ENCODE assay signal across 8 mouse cellular contexts in genomic region chr14:25515924-25516323, GRCm38 (mm10). TPM values are rescaled to one million over a fixed set of nuclear protein-coding genes. Genes with fewer than 3 reads are reported as not detected.
A peak's percentile ranks its signal among the peaks of the same experiment; 100 is the strongest.
DNase-seq lines count a peak whose midpoint lies in the region; ATAC-seq and TF ChIP-seq lines count a peak whose summit lies in the region.

No protein-coding gene starts in this region.

- H3K9ac ChIP-seq in liver, embryonic 12.5 days, result no peak overlapping the region

- H3K4me2 ChIP-seq in liver, embryonic 12.5 days, result no peak overlapping the region

- no peak for ATAC-seq in liver, embryonic 12.5 days
- no peak for ATAC-seq in megakaryocyte progenitor cell, adult 5-6 weeks (replicated peaks; ENCODE audit: poor library complexity)

- peak overlapping the region; percentile 84; the same call in 1 of the 2 replicates for H3K27ac ChIP-seq in liver, embryonic 12.5 days

- 81% methylated on average over 9 of the region's 9 CpGs for WGBS in liver, embryonic 12.5 days (ENCODE audit: insufficient replicate concordance)

- peaks cover 99% of the 10 kb centered on the region for H3K4me1 ChIP-seq in liver, embryonic 12.5 days

- no peaks in the 10 kb centered on the region for H3K9me3 ChIP-seq in liver, embryonic 12.5 days (replicated peaks)

- no peak for TF ChIP-seq CTCF in brain, embryonic 14.5 days (IDR thresholded peaks at IDR 0.05; ENCODE audit: borderline replicate concordance, extremely low read depth, insufficient read depth, insufficient read length)

- no peaks in the 10 kb centered on the region for H3K27me3 ChIP-seq in liver, embryonic 12.5 days (replicated peaks)

- H3K4me3 ChIP-seq in liver, embryonic 12.5 days, result no peak overlapping the region

- no peak for DNase-seq in liver
- peak; percentile 72 to 78 for DNase-seq in adrenal gland, adult 18-20 months (ENCODE audit: low spot score in 2 of 2)
- peak; percentile 59 for DNase-seq in brain, embryonic 14.5 days (ENCODE audit: low read depth)
- peak; percentile 87 to 93 for DNase-seq in kidney, postnatal 25 days
- peak; percentile 70 for DNase-seq in testis, postnatal 10 days (ENCODE audit: low spot score)
- DNase-seq in spleen, postnatal 36 days (ENCODE audit: low spot score in 2 of 2), result no peak

- no peaks in the 10 kb centered on the region for H3K36me3 ChIP-seq in liver, embryonic 12.5 days

- TF ChIP-seq POLR2A in brain, embryonic 14.5 days (IDR thresholded peaks at IDR 0.05; ENCODE audit: borderline replicate concordance, extremely low read depth, insufficient read depth, insufficient read length, poor library complexity, severe bottlenecking), result no peak

RNA-seq across cellular contexts. Expression of gene Zmiz1, which starts 56.9 kb away (rescaled TPM):
- polyA plus RNA-seq in liver, embryonic 12.5 days (2016; fragmentation: Nextera tagmentation; extraction: Ambion mirVana), result 9.1 and 10.2 TPM in 2 replicates
- 100 to 1,000 TPM in 1 of 2 experiments, 10 to 100 TPM in 1; 89.1 to 116 TPM for total RNA-seq in adrenal gland, adult 18-20 months (2021)
- polyA plus RNA-seq in brain, embryonic 14.5 days (2012; rRNA removed), result 55.4 and 141 TPM in 2 replicates
- 70.0 and 79.1 TPM in 2 replicates for total RNA-seq in megakaryocyte progenitor cell, adult 5-6 weeks (2015)
- total RNA-seq in megakaryocyte progenitor cell, adult 5-6 weeks (2017), result 8.2 and 9.3 TPM in 2 replicates

Comparison
In these comparisons a context has a peak if more than half of its experiments do, and no peak if none do; other contexts are left out.
1. DNase-seq: peak in adrenal gland, adult 18-20 months (2 of 2), brain, embryonic 14.5 days (single experiment), kidney, postnatal 25 days (2 of 2) and testis, postnatal 10 days (single experiment); none in liver (single experiment) and spleen, postnatal 36 days (0 of 2).